ENCODE assay signal across 19 mouse cellular contexts in genomic region chr16:44190968-44191367, GRCm38 (mm10). TPM values are rescaled to one million over a fixed set of nuclear protein-coding genes. Genes with fewer than 3 reads are reported as not detected.
DNase-seq lines count a peak whose midpoint lies in the region; ATAC-seq and TF ChIP-seq lines count a peak whose summit lies in the region.
"Had no signal": no experiment of that assay in that cellular context is flagged by ENCODE, and none has a peak within 500 bp of the region (broad histone marks: within the 10 kb centered on the region; RNA-seq: fewer than 3 reads in every experiment).

No protein-coding gene starts in this region.

- no peak overlapping the region for H3K4me3 ChIP-seq in heart, embryonic 14.5 days (ENCODE audit: control insufficient read depth in 1 of 2, insufficient read depth in 1 of 2, low read depth in 1 of 2, low read length in 2 of 2)
- H3K4me3 ChIP-seq in lung, adult 2 months (replicated peaks; ENCODE audit: extremely low read depth, low read depth, low read length) = no peak overlapping the region
- no peak overlapping the region for H3K4me3 ChIP-seq in forebrain, embryonic 10.5 days
- H3K4me3 ChIP-seq: embryonic facial prominence, embryonic 13.5 days; forebrain, embryonic 13.5 days; heart, embryonic 13.5 days; hindbrain, embryonic 13.5 days had no signal

- H3K27me3 ChIP-seq in heart, embryonic 14.5 days (ENCODE audit: control insufficient read depth, insufficient read depth, low read length) = no peaks in the 10 kb centered on the region
- no peaks in the 10 kb centered on the region for H3K27me3 ChIP-seq in forebrain, embryonic 10.5 days (ENCODE audit: poor library complexity, severe bottlenecking)
- H3K27me3 ChIP-seq: embryonic facial prominence, embryonic 13.5 days; forebrain, embryonic 13.5 days; heart, embryonic 13.5 days; hindbrain, embryonic 13.5 days had no signal

- WGBS in heart, embryonic 14.5 days = 81% methylated on average over 2 of the region's 2 CpGs
- 81% methylated on average over 2 of the region's 2 CpGs for WGBS in lung, adult 2 months
- WGBS in forebrain, embryonic 10.5 days = 90% methylated on average over 2 of the region's 2 CpGs

- no peak overlapping the region for H3K27ac ChIP-seq in heart, embryonic 14.5 days (replicated peaks in 1 of 2; ENCODE audit: control insufficient read depth in 1 of 2, insufficient read depth in 1 of 2, low read depth in 2 of 2, low read length in 2 of 2)
- no peak overlapping the region for H3K27ac ChIP-seq in forebrain, embryonic 10.5 days
- H3K27ac ChIP-seq: embryonic facial prominence, embryonic 13.5 days; forebrain, embryonic 13.5 days; heart, embryonic 13.5 days; hindbrain, embryonic 13.5 days; hindbrain, postnatal 0 days; kidney, postnatal 0 days had no signal

- intact Hi-C loops in heart, postnatal 10 days (cut with DNase I) = no loop called here

- TF ChIP-seq POLR2A in lung, adult 2 months (IDR thresholded peaks at IDR 0.05; ENCODE audit: borderline replicate concordance, extremely low read depth, low read depth, low read length) = no peak

- H3K9me3 ChIP-seq in heart, embryonic 14.5 days (ENCODE audit: control insufficient read depth, low read length) = no peaks in the 10 kb centered on the region
- H3K9me3 ChIP-seq in forebrain, embryonic 10.5 days = peaks cover 7% of the 10 kb centered on the region; the same call in 1 of the 2 replicates
- H3K9me3 ChIP-seq: heart, embryonic 13.5 days; hindbrain, embryonic 13.5 days had no signal

- H3K4me1 ChIP-seq in heart, embryonic 14.5 days (ENCODE audit: control insufficient read depth in 2 of 2, insufficient read depth in 2 of 2, low read length in 2 of 2) = peaks cover 2 to 13% of the 10 kb centered on the region in 2 experiments; a peak in 1 of 4 replicates
- peaks cover 4% of the 10 kb centered on the region for H3K4me1 ChIP-seq in lung, adult 2 months (ENCODE audit: control insufficient read depth, insufficient read depth, low read length)
- no peaks in the 10 kb centered on the region for H3K4me1 ChIP-seq in forebrain, embryonic 10.5 days
- H3K4me1 ChIP-seq: embryonic facial prominence, embryonic 13.5 days; forebrain, embryonic 13.5 days; hindbrain, embryonic 13.5 days had no signal

- DNase-seq in cerebellum, adult 18-20 months = peak; percentile 48 to 59
- DNase-seq in cerebellum, adult 9-10 months = no peak
- DNase-seq in heart, postnatal 10 days = no peak
- DNase-seq in cerebellum, postnatal 10 days = peak; percentile 34 to 51
- DNase-seq in lung, adult 2 months = no peak
- no peak for DNase-seq in forebrain, embryonic 10.5 days (ENCODE audit: extremely low spot score, low spot score)
- DNase-seq: adrenal gland, postnatal 10 days; forebrain, postnatal 0 days; gastrocnemius, postnatal 14 days; heart, postnatal 14 days; kidney, adult 11 months; kidney, adult 9 months had no signal

- H3K9ac ChIP-seq in heart, embryonic 14.5 days (ENCODE audit: low read length) = 0 out of 2 replicates have a peak overlapping the region, but pooled peaks have one; percentile 25
- H3K9ac ChIP-seq: embryonic facial prominence, embryonic 13.5 days; forebrain, embryonic 13.5 days; forebrain, postnatal 0 days; heart, embryonic 13.5 days; hindbrain, embryonic 13.5 days had no signal

- H3K4me2 ChIP-seq in heart, embryonic 14.5 days (ENCODE audit: low read length) = no peak overlapping the region
- H3K4me2 ChIP-seq: embryonic facial prominence, embryonic 13.5 days; forebrain, embryonic 13.5 days; heart, embryonic 13.5 days; hindbrain, embryonic 13.5 days had no signal

- TF ChIP-seq CTCF in lung, adult 2 months (IDR thresholded peaks at IDR 0.05; ENCODE audit: insufficient read depth, low read length) = no peak

- no peak for ATAC-seq in heart, embryonic 14.5 days (ENCODE audit: insufficient number of reproducible peaks, insufficient read depth, low FRiP score, low read depth)
- ATAC-seq: forebrain, embryonic 13.5 days; forebrain, postnatal 0 days; hindbrain, postnatal 0 days had no signal

- no peaks in the 10 kb centered on the region for H3K36me3 ChIP-seq in heart, embryonic 14.5 days (ENCODE audit: control insufficient read depth, insufficient read depth, low read length)
- peaks cover 16% of the 10 kb centered on the region for H3K36me3 ChIP-seq in forebrain, embryonic 10.5 days (replicated peaks)

RNA-seq across cellular contexts. Expression of gene Usf3, which starts 17.9 kb away (rescaled TPM):
- polyA plus RNA-seq in heart, embryonic 14.5 days (2014; fragmentation: Nextera tagmentation; extraction: Ambion mirVana) = 4.1 and 4.7 TPM in 2 replicates
- total RNA-seq in heart, postnatal 10 days (2021) = 10 to 100 TPM; 23.0 to 24.5 TPM
- 6.8 and 10.9 TPM in 2 replicates for polyA plus RNA-seq in lung, adult 2 months (2012; rRNA removed)
- polyA plus RNA-seq in forebrain, embryonic 10.5 days (2016; fragmentation: Nextera tagmentation; extraction: Ambion mirVana) = 2.4 and 2.8 TPM in 2 replicates

RNA-seq across cellular contexts. Expression of gene Naa50, which starts 51.3 kb away (rescaled TPM):
- polyA plus RNA-seq in heart, embryonic 14.5 days (2014; fragmentation: Nextera tagmentation; extraction: Ambion mirVana) = 45.4 and 46.6 TPM in 2 replicates
- 10 to 100 TPM; 72.1 to 76.8 TPM for total RNA-seq in heart, postnatal 10 days (2021)
- polyA plus RNA-seq in lung, adult 2 months (2012; rRNA removed) = 8.3 and 9.3 TPM in 2 replicates
- polyA plus RNA-seq in forebrain, embryonic 10.5 days (2016; fragmentation: Nextera tagmentation; extraction: Ambion mirVana) = 151 and 159 TPM in 2 replicates

RNA-seq across cellular contexts. Expression of gene Atp6v1a, which starts 51.5 kb away (rescaled TPM):
- polyA plus RNA-seq in heart, embryonic 14.5 days (2014; fragmentation: Nextera tagmentation; extraction: Ambion mirVana) = 45.4 and 54.9 TPM in 2 replicates
- total RNA-seq in heart, postnatal 10 days (2021) = 10 to 100 TPM; 45.2 to 50.3 TPM
- 21.2 and 34.4 TPM in 2 replicates for polyA plus RNA-seq in lung, adult 2 months (2012; rRNA removed)
- polyA plus RNA-seq in forebrain, embryonic 10.5 days (2016; fragmentation: Nextera tagmentation; extraction: Ambion mirVana) = 39.2 and 42.0 TPM in 2 replicates

Comparison
In these comparisons a context has a peak if more than half of its experiments do, and no peak if none do; other contexts are left out.
1. DNase-seq: peak in cerebellum, adult 18-20 months (2 of 2) and cerebellum, postnatal 10 days (2 of 2); none in cerebellum, adult 9-10 months (single experiment), heart, postnatal 10 days (0 of 2), lung, adult 2 months (single experiment) and forebrain, embryonic 10.5 days (single experiment).